Mouse (Mus musculus) small intestine, adult 2 months (tissue): Measurements from ENCODE around the gene Arhgap17. TPM values are rescaled to one million over a fixed set of nuclear protein-coding genes. Genes with fewer than 3 reads are reported as not detected.

Experiments
- H3K27ac ChIP-seq: fragments of 200-500 bp; 2 replicates; pipeline ENCODE4 v1.5.1; 2012; ENCODE audit warnings: low read depth, low read length, control low read depth, inconsistent platforms; ENCODE audit not compliant: insufficient read depth
- H3K27me3 ChIP-seq: fragments of 200-500 bp; 2 replicates; pipeline ENCODE4 v1.6.1; 2012; ENCODE audit warnings: mild to moderate bottlenecking, moderate library complexity, low read length, inconsistent platforms; ENCODE audit not compliant: control insufficient read depth, insufficient read depth
- H3K36me3 ChIP-seq: fragments of 200-500 bp; 2 replicates; pipeline ENCODE4 v1.6.1; 2012; ENCODE audit warnings: mild to moderate bottlenecking, low read length, control low read depth, inconsistent platforms; ENCODE audit not compliant: control insufficient read depth, insufficient read depth
- H3K4me1 ChIP-seq: fragments of 200-500 bp; 2 replicates; pipeline ENCODE4 v1.6.1; 2012; ENCODE audit warnings: low read length, inconsistent platforms, mixed read lengths; ENCODE audit not compliant: control insufficient read depth, insufficient read depth, insufficient read length
- H3K4me3 ChIP-seq: fragments of 200-500 bp; 2 replicates; pipeline ENCODE4 v1.5.1; 2012; ENCODE audit warnings: low read depth, mild to moderate bottlenecking, control low read depth, inconsistent platforms, low read length, moderate library complexity
- CTCF ChIP-seq: fragments of 200-500 bp; IDR thresholded peaks from 2 replicates; pipeline ENCODE4 v1.5.1; 2012; ENCODE audit warnings: low read depth, mild to moderate bottlenecking, control low read depth, inconsistent platforms, low read length, moderate library complexity, mixed read lengths; ENCODE audit not compliant: insufficient replicate concordance, insufficient read length; ENCODE audit errors: extremely low read depth
- POLR2A ChIP-seq: fragments of 200-500 bp; IDR thresholded peaks from 2 replicates; pipeline ENCODE4 v1.6.1; 2012; ENCODE audit warnings: low read depth, mild to moderate bottlenecking, control low read depth, inconsistent platforms, low read length, moderate library complexity
- WGBS: fragments of 180-500 bp; shearing (Covaris S2); methylation state at CpG from one replicate; pipeline ENCODE4 v1.1.7; 2018; 5-methylcytosine and 5-hydroxymethylcytosine counted together
- polyA plus RNA-seq: library from polyadenylated mRNA; depleted of rRNA; stranded (reverse); fragments of >200 nt; gene quantifications from 2 replicates; pipeline ENCODE4 v1.2.3, GENCODE M21; 2012

Gene Arhgap17
- polyA plus RNA-seq, 1 experiment: 69.8 TPM

DNA sequence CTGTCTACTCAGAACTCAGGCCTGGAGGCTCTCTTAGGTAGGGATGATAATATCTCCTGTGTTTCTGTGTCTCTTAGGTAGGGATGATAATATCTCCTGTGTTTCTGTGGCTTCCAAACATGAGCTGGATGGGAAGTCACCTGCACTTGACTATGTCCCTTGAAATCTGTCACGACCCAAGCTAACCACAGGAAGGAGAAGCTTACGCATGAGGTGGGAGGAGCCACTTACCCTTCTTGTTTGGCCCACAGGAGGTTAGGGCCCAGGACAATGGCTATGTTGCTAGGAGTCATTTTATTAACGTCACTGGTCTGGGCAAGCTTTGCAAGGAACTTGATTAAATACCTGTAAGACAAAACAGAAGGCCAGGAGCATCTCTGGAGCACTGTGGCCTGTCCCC lies 69.5 kb downstream of the Arhgap17 start:
- TF ChIP-seq CTCF (no peak), POLR2A (no peak)

GRCm38 (mm10) chr7:123298225-123298624 lies 71.5 kb downstream of the Arhgap17 start:
- Histone ChIP-seq H3K36me3 (peaks cover 71% of the 10 kb centered on the region), H3K27me3 (no peaks in the 10 kb centered on the region), H3K4me1 (no peaks in the 10 kb centered on the region), H3K27ac (no peak overlapping the region), H3K4me3 (no peak overlapping the region)
- WGBS: 62% methylated on average over 3 of the region's 3 CpGs
- no peak for TF ChIP-seq POLR2A
- TF ChIP-seq CTCF: no peak

More for the DNA sequence above, 69.5 kb downstream of the Arhgap17 start:
- no peak overlapping the region for H3K27ac ChIP-seq
- no peaks in the 10 kb centered on the region for H3K27me3 ChIP-seq
- peaks cover 70% of the 10 kb centered on the region for H3K36me3 ChIP-seq
- no peaks in the 10 kb centered on the region for H3K4me1 ChIP-seq
- H3K4me3 ChIP-seq: no peak overlapping the region
- 82% methylated on average over 3 of the region's 3 CpGs for WGBS

- Histone ChIP-seq H3K4me3 (no peak overlapping the region), H3K36me3 (peaks cover 83% of the 10 kb centered on the region), H3K27me3 (no peaks in the 10 kb centered on the region), H3K27ac (no peak overlapping the region), H3K4me1 (no peaks in the 10 kb centered on the region)
- 94% methylated on average over 6 of the region's 6 CpGs for WGBS
- TF ChIP-seq CTCF: no peak
Observed at GRCm38 (mm10) chr7:123296097-123296496, 73.6 kb downstream of the Arhgap17 start.

- Histone ChIP-seq H3K4me3 (no peak overlapping the region), H3K27me3 (no peaks in the 10 kb centered on the region), H3K27ac (no peak overlapping the region), H3K4me1 (no peaks in the 10 kb centered on the region), H3K36me3 (peaks cover 84% of the 10 kb centered on the region)
- WGBS: 86% methylated on average over 7 of the region's 7 CpGs
- no peak for TF ChIP-seq POLR2A
- no peak for TF ChIP-seq CTCF
Observed at GRCm38 (mm10) chr7:123295423-123295822, 74.3 kb downstream of the Arhgap17 start.

GRCm38 (mm10) chr7:123293898-123294297 lies 75.8 kb downstream of the Arhgap17 start:
- TF ChIP-seq POLR2A: no peak
- TF ChIP-seq CTCF: no peak
- 72% methylated on average over 7 of the region's 7 CpGs for WGBS
- no peaks in the 10 kb centered on the region for H3K4me1 ChIP-seq
- peaks cover 84% of the 10 kb centered on the region for H3K36me3 ChIP-seq
- H3K27ac ChIP-seq: no peak overlapping the region
- H3K4me3 ChIP-seq: no peak overlapping the region
- no peaks in the 10 kb centered on the region for H3K27me3 ChIP-seq

DNA sequence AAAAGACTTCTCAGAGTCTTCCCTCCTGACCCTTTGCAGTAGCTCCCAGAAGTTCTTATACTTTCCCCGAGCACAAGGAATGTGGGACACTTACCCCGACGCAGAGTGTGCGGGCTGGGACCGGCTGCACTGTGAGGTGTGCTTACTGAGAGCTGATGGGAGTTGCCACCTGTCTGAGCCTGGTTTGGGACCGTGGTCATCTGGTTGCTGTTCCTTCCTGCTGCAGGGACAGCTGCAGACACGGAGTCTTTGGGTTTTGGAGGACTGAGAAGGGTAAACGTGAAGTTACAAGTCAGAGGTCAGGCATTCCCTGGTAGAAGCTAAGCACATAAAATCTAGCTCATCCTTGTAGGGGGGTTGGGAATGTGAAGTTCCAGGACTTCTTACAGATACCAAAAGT lies 77.8 kb downstream of the Arhgap17 start:
- no peaks in the 10 kb centered on the region for H3K4me1 ChIP-seq
- H3K4me3 ChIP-seq: no peak overlapping the region
- H3K36me3 ChIP-seq: peaks cover 81% of the 10 kb centered on the region
- TF ChIP-seq CTCF: no peak
- TF ChIP-seq POLR2A: no peak
- H3K27me3 ChIP-seq: no peaks in the 10 kb centered on the region
- H3K27ac ChIP-seq: no peak overlapping the region
- WGBS: 92% methylated on average over 8 of the region's 8 CpGs

GRCm38 (mm10) chr7:123289176-123289575 lies 80.5 kb downstream of the Arhgap17 start:
- no peak overlapping the region for H3K27ac ChIP-seq
- TF ChIP-seq CTCF: no peak
- H3K4me1 ChIP-seq: no peaks in the 10 kb centered on the region
- H3K27me3 ChIP-seq: no peaks in the 10 kb centered on the region
- no peak overlapping the region for H3K4me3 ChIP-seq
- WGBS: 92% methylated on average over 4 of the region's 4 CpGs
- H3K36me3 ChIP-seq: peaks cover 77% of the 10 kb centered on the region

DNA sequence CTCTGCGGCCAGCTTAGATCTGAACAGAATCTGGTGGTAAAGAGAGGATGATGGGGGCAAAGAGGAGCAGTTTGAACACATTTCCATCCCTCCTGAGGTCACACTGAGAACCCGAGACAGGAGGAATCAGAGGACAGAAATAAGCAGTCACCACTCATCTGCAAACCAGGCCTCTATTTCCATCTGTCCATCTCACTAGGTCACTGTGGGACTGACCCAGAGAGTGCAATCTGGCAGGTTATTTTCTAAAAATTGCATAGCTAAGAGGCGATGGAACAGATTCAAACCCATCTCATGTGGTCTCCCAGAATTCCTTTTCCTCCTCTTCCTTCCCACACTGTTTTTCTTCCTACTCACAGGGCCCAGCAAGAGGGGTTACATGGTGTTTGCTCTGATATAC lies 81.8 kb downstream of the Arhgap17 start:
- H3K27ac ChIP-seq: no peak overlapping the region
- WGBS: 91% methylated on average over 3 of the region's 3 CpGs
- no peaks in the 10 kb centered on the region for H3K4me1 ChIP-seq
- peaks cover 76% of the 10 kb centered on the region for H3K36me3 ChIP-seq
- H3K4me3 ChIP-seq: no peak overlapping the region
- TF ChIP-seq POLR2A (no peak), CTCF (no peak)
- no peaks in the 10 kb centered on the region for H3K27me3 ChIP-seq
